Mouse (Mus musculus) heart, adult 2 months (tissue): ENCODE measurements around the gene Sh3d19.

Experiments
- CTCF ChIP-seq: fragments of 200-600 bp; IDR thresholded peaks from 2 replicates; pipeline ENCODE4 v1.8.1; 2022; ENCODE audit warnings: antibody characterized with exemption, mild to moderate bottlenecking, moderate library complexity
- EP300 ChIP-seq: fragments of 200-500 bp; IDR thresholded peaks from 2 replicates; pipeline ENCODE4 v1.6.1; 2011; ENCODE audit warnings: low read depth, low read length, control low read depth; ENCODE audit not compliant: insufficient read depth
- POLR2A ChIP-seq: fragments of 200-500 bp; IDR thresholded peaks from 2 replicates; pipeline ENCODE4 v1.6.1; 2011; ENCODE audit warnings: mild to moderate bottlenecking, low read depth, low read length, control low read depth; ENCODE audit not compliant: insufficient read depth

DNA sequence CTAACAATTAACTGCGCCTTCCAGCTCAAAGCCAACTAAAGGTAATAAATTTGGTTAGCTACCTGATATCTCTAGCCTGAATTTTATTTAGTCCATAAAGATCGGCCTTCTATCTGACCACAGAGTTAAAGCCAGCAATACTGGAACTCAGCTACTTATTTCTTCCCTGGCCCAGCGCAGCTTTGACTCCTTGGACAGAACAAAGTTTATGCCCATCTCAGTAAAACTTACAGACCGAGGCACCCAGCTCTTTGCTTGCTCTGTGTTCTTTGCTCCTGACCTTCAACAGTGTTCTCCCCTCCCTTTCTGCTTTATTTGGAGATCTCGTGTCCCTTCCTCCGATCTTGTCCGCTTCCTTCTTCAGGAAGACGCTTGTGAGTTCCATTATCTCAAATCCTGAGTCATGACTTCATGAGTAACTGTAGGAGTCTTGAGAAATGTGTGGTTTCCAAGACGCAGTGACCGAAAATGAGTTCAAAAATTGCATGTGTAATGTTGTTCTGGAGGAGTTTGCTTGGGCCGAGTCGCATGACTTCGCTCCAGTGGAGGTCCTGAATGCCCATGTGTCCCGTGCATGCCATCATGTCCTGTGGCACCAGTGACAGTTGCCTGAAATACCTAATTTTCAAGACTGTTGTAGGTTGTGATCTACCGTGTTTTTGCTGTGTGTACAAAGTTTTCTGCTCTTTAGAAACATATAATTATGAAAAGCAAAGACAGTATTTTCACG, 50.2 kb downstream of the Sh3d19 start:
- TF ChIP-seq CTCF: no peak
- no peak for TF ChIP-seq EP300
- no peak for TF ChIP-seq POLR2A
